Mouse (Mus musculus) cortical plate, adult 2 months (tissue): ENCODE measurements around the gene Kptn.

Experiments
- CTCF ChIP-seq: fragments of 200-500 bp; IDR thresholded peaks from 2 replicates; pipeline ENCODE4 v1.5.1; 2011; ENCODE audit warnings: mild to moderate bottlenecking, control low read depth, low read length; ENCODE audit not compliant: insufficient read depth; ENCODE audit errors: extremely low read depth
- POLR2A ChIP-seq: fragments of 200-500 bp; IDR thresholded peaks from 2 replicates; pipeline ENCODE4 v1.6.1; 2011; ENCODE audit warnings: mild to moderate bottlenecking, low read length, control low read depth; ENCODE audit not compliant: insufficient read depth; ENCODE audit errors: extremely low read depth

- TF ChIP-seq CTCF (no peak), POLR2A (no peak)
These were observed 536 bp downstream of the Kptn start for GRCm38 (mm10) chr7:16120262-16120600.
